Mouse (Mus musculus): ENCODE measurements around the gene Bcl2l10. TPM values are rescaled to one million over a fixed set of nuclear protein-coding genes. Genes with fewer than 3 reads are reported as not detected.
"Not testable (repeated sequence)": the region's sequence is repeated elsewhere in the genome, so short reads cannot be mapped to it uniquely, and the experiment has no call there.

Bcl2l10 gene
- polyA plus RNA-seq, 1 experiment from 2014 or later, result not detected

DNA sequence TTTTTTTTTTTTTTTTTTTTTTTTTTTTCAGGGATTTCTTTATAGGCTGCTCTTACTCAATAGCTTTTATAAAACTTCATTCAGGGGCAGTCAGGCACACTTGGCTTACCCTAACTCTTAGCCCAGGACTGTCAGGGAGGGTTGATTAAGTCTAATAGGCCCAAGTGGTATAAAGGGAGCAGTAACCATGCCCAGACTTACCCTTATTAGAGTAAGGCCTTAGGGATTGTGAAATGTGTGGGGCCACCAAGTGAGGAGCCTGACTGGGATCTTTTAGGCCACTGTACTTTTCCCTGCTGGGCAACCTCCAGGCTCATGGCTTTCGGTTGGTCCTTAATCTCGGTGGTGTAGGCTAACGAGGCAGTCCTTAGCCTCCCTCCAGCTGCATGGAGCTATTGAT lies 1.1 kb downstream of the Bcl2l10 start:
- Histone ChIP-seq H3K9ac (replicated peaks) (no peak overlapping the region), H3K4me1 (no peaks in the 10 kb centered on the region), H3K9me3 (no peaks in the 10 kb centered on the region), H3K36me3 (peaks cover 24% of the 10 kb centered on the region; the same call in 1 of the 2 replicates), H3K4me3 (no peak overlapping the region), H3K27ac (replicated peaks) (no peak overlapping the region), H3K27me3 (no peaks in the 10 kb centered on the region), H3K4me2 (replicated peaks) (no peak overlapping the region)
- ATAC-seq (ENCODE audit: low FRiP score, low read depth), result no peak
- 55% methylated on average over 3 of the region's 3 CpGs for WGBS

DNA sequence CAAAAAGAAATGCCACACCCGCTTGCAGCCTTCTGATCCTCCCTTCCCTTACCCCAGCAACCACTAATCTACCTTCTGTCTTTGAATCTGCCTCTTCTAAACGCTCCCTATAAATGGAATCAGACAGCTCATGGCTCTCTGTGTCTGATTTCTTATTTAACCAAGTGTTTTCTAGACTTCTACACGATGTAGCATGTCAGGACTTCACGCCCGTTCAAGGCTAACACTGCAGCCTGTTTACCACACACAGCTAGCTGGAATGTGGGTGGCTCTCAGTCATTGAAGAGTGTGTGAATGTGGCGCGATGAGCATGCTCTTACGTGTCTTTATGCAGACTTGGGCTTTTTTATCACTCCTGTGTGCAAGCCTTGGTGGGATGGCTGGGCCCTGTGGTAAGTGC lies 5.5 kb downstream of the Bcl2l10 start:
- Histone ChIP-seq H3K27me3 (no peaks in the 10 kb centered on the region), H3K4me2 (replicated peaks) (no peak overlapping the region), H3K9me3 (no peaks in the 10 kb centered on the region), H3K9ac (replicated peaks) (no peak overlapping the region), H3K36me3 (0 out of 2 replicates have a peak, but pooled peaks cover 2% of the 10 kb centered on the region), H3K4me3 (no peak overlapping the region), H3K4me1 (no peaks in the 10 kb centered on the region), H3K27ac (replicated peaks) (no peak overlapping the region)
- ATAC-seq (ENCODE audit: low FRiP score, low read depth), result no peak
- WGBS, result 75% methylated on average over 8 of the region's 8 CpGs

DNA sequence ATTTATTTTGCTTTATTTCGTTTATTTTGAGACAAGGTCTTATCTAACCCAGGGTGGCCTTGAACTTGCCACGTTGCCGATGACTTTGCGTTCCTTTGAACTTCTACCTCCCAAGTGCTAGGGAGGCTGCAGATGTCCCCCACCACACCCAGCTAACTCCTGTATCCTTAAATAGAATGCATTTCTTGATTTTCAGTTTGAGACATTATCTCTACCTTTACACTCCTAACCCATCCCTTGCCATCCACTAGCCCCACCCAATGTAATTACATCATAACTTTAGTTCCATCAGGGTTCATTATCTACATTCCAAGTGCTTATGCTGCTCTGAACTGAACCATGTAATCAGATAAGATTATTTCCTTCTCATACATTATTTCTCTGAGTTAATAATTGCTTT lies 8.2 kb downstream of the Bcl2l10 start:
- 92% methylated on average over 4 of the region's 4 CpGs for WGBS
- Histone ChIP-seq H3K4me2 (replicated peaks) (no peak overlapping the region), H3K36me3 (no peaks in the 10 kb centered on the region), H3K27ac (replicated peaks) (no peak overlapping the region), H3K4me1 (no peaks in the 10 kb centered on the region), H3K4me3 (no peak overlapping the region), H3K9me3 (no peaks in the 10 kb centered on the region), H3K9ac (replicated peaks) (no peak overlapping the region), H3K27me3 (no peaks in the 10 kb centered on the region)
- ATAC-seq (ENCODE audit: low FRiP score, low read depth), result no peak

DNA sequence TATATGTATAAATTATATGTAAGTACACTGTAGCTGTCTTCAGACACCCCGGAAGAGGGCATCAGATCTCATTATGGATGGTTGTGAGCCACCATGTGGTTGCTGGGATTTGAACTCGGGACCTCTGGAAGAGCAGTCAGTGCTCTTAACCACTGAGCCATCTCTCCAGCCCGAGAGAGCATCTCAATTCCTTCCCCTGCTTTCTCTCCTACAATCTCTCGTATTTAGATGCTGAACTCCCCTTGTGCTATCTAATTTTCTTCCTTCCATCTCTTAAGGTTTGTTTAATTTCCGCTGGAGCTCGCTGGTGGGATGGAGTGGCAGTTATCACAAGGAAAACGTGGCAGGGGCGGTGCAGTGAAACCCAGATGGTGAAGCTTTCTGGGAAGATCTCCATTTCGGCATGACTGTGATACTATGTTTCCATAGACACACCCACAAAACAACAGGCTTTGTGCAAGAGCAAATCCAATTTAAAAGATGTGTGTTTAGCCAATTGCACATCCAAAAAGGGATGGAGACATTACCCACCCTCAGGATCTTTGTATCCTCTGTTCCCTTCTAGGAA lies 9.6 kb downstream of the Bcl2l10 start:
- no peaks in the 10 kb centered on the region for H3K4me1 ChIP-seq
- no peak overlapping the region for H3K27ac ChIP-seq (replicated peaks)
- no peaks in the 10 kb centered on the region for H3K36me3 ChIP-seq
- H3K9ac ChIP-seq (replicated peaks), result no peak overlapping the region
- ATAC-seq (ENCODE audit: low FRiP score, low read depth), result no peak
- WGBS, result 76% methylated on average over 9 of the region's 9 CpGs
- H3K4me2 ChIP-seq (replicated peaks), result no peak overlapping the region
- no peaks in the 10 kb centered on the region for H3K9me3 ChIP-seq
- no peaks in the 10 kb centered on the region for H3K27me3 ChIP-seq
- H3K4me3 ChIP-seq, result no peak overlapping the region

DNA sequence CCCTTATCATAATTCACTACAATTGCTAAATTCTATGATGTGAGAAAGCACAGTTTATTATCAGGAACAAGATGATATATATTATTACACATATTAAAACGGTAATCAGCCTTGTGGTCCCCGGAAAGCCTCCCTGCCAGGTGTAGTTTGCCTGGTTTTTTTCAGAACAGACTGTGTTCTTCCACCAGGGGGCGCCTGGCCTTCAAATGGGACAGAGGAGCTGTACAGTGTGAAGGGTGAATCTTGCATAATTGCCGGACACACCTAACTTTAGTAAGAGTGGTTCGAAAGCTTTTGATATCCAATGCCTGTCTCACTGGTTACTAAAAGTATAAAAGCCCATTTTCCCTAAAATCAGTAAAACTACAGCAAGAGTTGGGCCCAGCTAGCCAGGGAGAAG lies 14.1 kb downstream of the Bcl2l10 start:
- no peak overlapping the region for H3K9ac ChIP-seq (replicated peaks)
- H3K4me3 ChIP-seq, result no peak overlapping the region
- H3K9me3 ChIP-seq, result no peaks in the 10 kb centered on the region
- no peak overlapping the region for H3K4me2 ChIP-seq (replicated peaks)
- peak; percentile 54; the same call in 1 of the 2 replicates for ATAC-seq (ENCODE audit: low FRiP score, low read depth)
- 45% methylated on average over 5 of the region's 5 CpGs for WGBS
- H3K4me1 ChIP-seq, result no peaks in the 10 kb centered on the region
- no peaks in the 10 kb centered on the region for H3K36me3 ChIP-seq
- H3K27me3 ChIP-seq, result no peaks in the 10 kb centered on the region
- no peak overlapping the region for H3K27ac ChIP-seq (replicated peaks)

GRCm38 (mm10) chr9:75362201-75362600 lies 14.6 kb downstream of the Bcl2l10 start:
- Histone ChIP-seq H3K27me3 (no peaks in the 10 kb centered on the region), H3K4me3 (no peak overlapping the region), H3K9ac (replicated peaks) (no peak overlapping the region), H3K9me3 (no peaks in the 10 kb centered on the region), H3K36me3 (no peaks in the 10 kb centered on the region), H3K4me1 (no peaks in the 10 kb centered on the region), H3K27ac (replicated peaks) (no peak overlapping the region), H3K4me2 (replicated peaks) (no peak overlapping the region)
- ATAC-seq (ENCODE audit: low FRiP score, low read depth), result no peak
- WGBS, result 90% methylated on average over 4 of the region's 4 CpGs

DNA sequence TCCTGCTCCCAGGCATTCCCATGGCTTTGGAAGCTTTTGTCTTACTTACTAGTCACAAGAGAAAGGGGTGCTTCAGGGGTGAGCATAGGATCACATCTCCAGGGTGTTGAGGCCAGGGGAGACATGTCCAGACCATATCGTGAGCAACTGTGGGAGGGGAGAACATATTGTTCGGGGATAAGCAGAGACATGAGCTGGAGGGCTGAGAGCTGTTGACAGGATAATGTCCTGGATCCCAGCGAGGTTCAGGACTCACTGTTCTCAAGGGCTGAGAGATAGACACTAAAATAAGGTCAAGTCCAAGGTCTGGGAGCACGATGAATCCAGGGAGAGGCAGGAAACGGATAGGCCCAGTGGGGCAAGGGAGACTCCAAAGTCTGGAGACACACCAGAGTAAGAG lies 15.4 kb downstream of the Bcl2l10 start:
- Histone ChIP-seq H3K4me1 (no peaks in the 10 kb centered on the region), H3K4me2 (replicated peaks) (no peak overlapping the region), H3K9ac (replicated peaks) (no peak overlapping the region), H3K36me3 (no peaks in the 10 kb centered on the region), H3K27ac (replicated peaks) (no peak overlapping the region), H3K9me3 (no peaks in the 10 kb centered on the region), H3K4me3 (no peak overlapping the region), H3K27me3 (no peaks in the 10 kb centered on the region)
- ATAC-seq (ENCODE audit: low FRiP score, low read depth), result no peak
- 83% methylated on average over 5 of the region's 5 CpGs for WGBS

DNA sequence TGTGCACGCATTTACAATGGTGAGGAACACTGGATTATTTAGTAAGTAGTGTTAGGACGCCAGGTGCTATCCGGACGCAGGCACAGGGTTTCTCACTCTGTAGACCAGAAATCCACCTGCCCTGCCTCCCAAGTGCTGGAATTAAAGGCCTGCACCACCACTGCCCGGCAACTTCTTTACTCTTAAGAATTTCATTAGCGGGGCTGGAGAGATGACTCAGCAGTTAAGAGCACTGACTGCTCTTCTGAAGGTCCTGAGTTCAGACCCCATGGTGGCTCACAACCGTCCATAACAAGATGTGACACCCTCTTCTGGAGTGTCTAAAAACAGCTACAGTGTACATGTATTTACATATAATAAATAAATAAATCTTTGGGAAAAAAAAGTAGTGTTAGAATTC lies 16.1 kb downstream of the Bcl2l10 start:
- H3K4me1 ChIP-seq; ATAC-seq (ENCODE audit: low FRiP score, low read depth); H3K27me3 ChIP-seq; H3K36me3 ChIP-seq; H3K4me2 ChIP-seq (replicated peaks); H3K4me3 ChIP-seq; H3K27ac ChIP-seq (replicated peaks); H3K9ac ChIP-seq (replicated peaks); H3K9me3 ChIP-seq: not testable (repeated sequence)
- WGBS, result 75% methylated on average over 7 of the region's 7 CpGs

DNA sequence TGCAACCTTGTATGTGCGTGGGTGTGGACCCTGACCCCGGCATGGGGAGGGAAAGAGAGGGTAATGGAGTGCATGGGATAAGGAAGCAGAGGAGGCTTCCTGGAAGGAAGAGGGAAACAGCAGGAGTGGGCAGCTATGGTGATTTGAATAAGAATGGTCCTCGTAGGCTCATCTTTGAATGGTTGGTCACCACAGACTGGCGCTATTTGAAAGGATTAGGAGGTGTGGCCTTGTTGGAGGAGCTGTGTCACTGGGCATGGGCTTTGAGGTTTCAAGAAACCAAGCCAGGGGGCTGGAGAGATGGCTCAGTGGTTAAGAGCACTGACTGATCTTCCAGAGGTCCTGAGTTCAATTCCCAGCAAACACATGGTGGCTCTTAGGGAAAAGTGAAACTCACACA lies 17.6 kb downstream of the Bcl2l10 start:
- Histone ChIP-seq H3K4me1 (no peaks in the 10 kb centered on the region), H3K4me3 (no peak overlapping the region), H3K9me3 (0 out of 2 replicates have a peak, but pooled peaks cover 3% of the 10 kb centered on the region), H3K4me2 (replicated peaks) (no peak overlapping the region), H3K27me3 (no peaks in the 10 kb centered on the region), H3K9ac (replicated peaks) (no peak overlapping the region), H3K36me3 (no peaks in the 10 kb centered on the region), H3K27ac (replicated peaks) (no peak overlapping the region)
- 55% methylated on average over 4 of the region's 4 CpGs for WGBS
- ATAC-seq (ENCODE audit: low FRiP score, low read depth), result no peak

DNA sequence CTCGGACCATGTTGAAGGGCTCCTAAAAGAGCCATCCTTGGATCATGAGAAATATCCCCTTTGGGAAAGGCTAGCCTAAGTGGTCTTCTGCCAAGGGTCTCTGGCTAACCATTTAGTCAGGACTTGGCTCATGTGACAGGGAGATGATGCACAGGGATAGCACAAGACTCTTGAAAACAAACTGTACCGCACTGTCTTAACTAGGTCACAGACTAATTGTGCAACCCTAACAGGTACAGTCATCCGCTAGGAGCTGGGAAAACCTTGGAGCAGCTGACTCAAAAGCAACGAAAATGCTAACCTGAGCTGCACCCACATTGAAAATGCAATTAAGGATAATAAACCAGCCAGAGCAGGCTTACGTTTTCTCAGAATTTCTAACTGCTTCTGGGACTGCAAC lies 18.6 kb downstream of the Bcl2l10 start:
- H3K4me1 ChIP-seq, result no peaks in the 10 kb centered on the region
- 78% methylated on average over 5 of the region's 5 CpGs for WGBS
- ATAC-seq (ENCODE audit: low FRiP score, low read depth), result no peak

GRCm38 (mm10) chr9:75368779-75369178 lies 21.2 kb downstream of the Bcl2l10 start:
- no peak overlapping the region for H3K27ac ChIP-seq (replicated peaks)
- no peak overlapping the region for H3K9ac ChIP-seq (replicated peaks)
- 0 out of 2 replicates have a peak, but pooled peaks cover 5% of the 10 kb centered on the region for H3K9me3 ChIP-seq
- H3K4me3 ChIP-seq, result no peak overlapping the region
- ATAC-seq (ENCODE audit: low FRiP score, low read depth), result no peak
- H3K4me1 ChIP-seq, result no peaks in the 10 kb centered on the region
- WGBS, result 82% methylated on average over 3 of the region's 3 CpGs
- H3K27me3 ChIP-seq, result no peaks in the 10 kb centered on the region
- no peak overlapping the region for H3K4me2 ChIP-seq (replicated peaks)
- H3K36me3 ChIP-seq, result no peaks in the 10 kb centered on the region

More for the DNA sequence above, 18.6 kb downstream of the Bcl2l10 start:
- Histone ChIP-seq H3K27ac (replicated peaks) (no peak overlapping the region), H3K27me3 (no peaks in the 10 kb centered on the region), H3K36me3 (no peaks in the 10 kb centered on the region), H3K9me3 (0 out of 2 replicates have a peak, but pooled peaks cover 5% of the 10 kb centered on the region), H3K4me2 (replicated peaks) (no peak overlapping the region), H3K9ac (replicated peaks) (no peak overlapping the region), H3K4me3 (no peak overlapping the region)

DNA sequence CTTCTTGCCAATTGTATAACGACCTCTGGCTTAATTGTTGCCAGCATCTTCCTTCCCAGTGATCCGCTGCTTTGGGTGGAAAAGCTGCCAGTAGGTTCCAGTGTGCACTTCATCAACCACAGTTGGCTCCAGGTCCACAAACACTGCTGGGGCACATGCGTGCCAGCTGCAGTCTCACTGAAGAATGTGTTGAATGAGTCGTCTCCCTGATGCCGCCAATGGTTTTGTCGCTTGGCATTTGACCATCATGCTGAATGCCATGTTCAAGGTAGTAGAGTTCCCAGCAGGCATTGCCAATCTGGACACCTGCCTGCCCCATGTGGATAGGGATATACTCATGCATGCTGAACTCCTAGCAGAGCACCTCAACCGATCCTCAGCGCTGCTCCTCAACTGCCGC lies 28.0 kb downstream of the Bcl2l10 start:
- Histone ChIP-seq H3K36me3 (no peaks in the 10 kb centered on the region), H3K4me2 (replicated peaks) (no peak overlapping the region), H3K27me3 (no peaks in the 10 kb centered on the region), H3K9me3 (no peaks in the 10 kb centered on the region), H3K9ac (replicated peaks) (no peak overlapping the region), H3K4me3 (no peak overlapping the region), H3K4me1 (no peaks in the 10 kb centered on the region), H3K27ac (replicated peaks) (no peak overlapping the region)
- 95% methylated on average over 9 of the region's 9 CpGs for WGBS
- no peak for ATAC-seq (ENCODE audit: low FRiP score, low read depth)

DNA sequence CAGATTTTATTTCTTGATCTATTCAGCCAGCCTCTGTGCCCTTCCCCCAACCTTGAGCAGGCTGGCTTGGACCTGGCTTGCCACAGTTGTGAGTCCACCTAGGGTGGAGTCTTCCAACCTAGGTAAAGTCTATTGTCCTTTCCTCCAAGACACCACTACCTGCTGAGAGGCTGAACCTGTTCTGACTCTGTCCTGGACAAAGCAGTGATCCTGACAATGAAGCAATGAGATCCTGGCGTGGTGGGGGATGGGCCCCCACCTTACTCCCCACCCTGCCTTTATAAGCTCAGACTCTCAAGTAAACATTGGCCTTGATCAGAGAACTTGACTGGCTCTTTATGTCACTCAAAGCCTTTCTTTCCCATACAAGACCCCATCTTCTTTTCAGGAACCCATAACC lies 28.9 kb downstream of the Bcl2l10 start:
- WGBS, result 60% methylated on average over 1 of the region's 1 CpGs
- Histone ChIP-seq H3K9ac (replicated peaks) (no peak overlapping the region), H3K4me1 (no peaks in the 10 kb centered on the region)

More for the DNA sequence above, 28.9 kb downstream of the Bcl2l10 start:
- Histone ChIP-seq H3K4me3 (no peak overlapping the region), H3K27ac (replicated peaks) (no peak overlapping the region), H3K36me3 (no peaks in the 10 kb centered on the region), H3K4me2 (replicated peaks) (no peak overlapping the region), H3K9me3 (no peaks in the 10 kb centered on the region), H3K27me3 (no peaks in the 10 kb centered on the region)
- no peak for ATAC-seq (ENCODE audit: low FRiP score, low read depth)

Measured in midbrain, embryonic 12.5 days (tissue).